Mouse (Mus musculus): ENCODE results near the gene Golm1.
A peak's percentile ranks its signal among the peaks of the same experiment; 100 is the strongest.
"Not testable (repeated sequence)": the region's sequence is repeated elsewhere in the genome, so short reads cannot be mapped to it uniquely, and the experiment has no call there.

Gene Golm1

GRCm38 (mm10) chr13:59675151-59676011 lies at the start of gene Golm1:
TSS of gene Golm1 (minus strand) at chr13:59675811.
- peak; percentile 41 for DNase-seq (ENCODE audit: low read depth)

GRCm38 (mm10) chr13:59722089-59722488 lies 46.5 kb upstream of the Golm1 start:
- DNase-seq (ENCODE audit: low read depth) = not testable (repeated sequence)

- DNase-seq (ENCODE audit: low read depth) = no peak
These were observed 43.9 kb upstream of the Golm1 start for GRCm38 (mm10) chr13:59719475-59719874.

- DNase-seq (ENCODE audit: low read depth) = peak; percentile 49
These were observed 43.3 kb upstream of the Golm1 start for GRCm38 (mm10) chr13:59718857-59719440.

- peak; percentile 34 for DNase-seq (ENCODE audit: low read depth)
These were observed 38.1 kb upstream of the Golm1 start for GRCm38 (mm10) chr13:59713710-59714109.

- not testable (repeated sequence) for DNase-seq (ENCODE audit: low read depth)
These were observed 36.4 kb upstream of the Golm1 start, which contains the start of gene Spata31d1b for GRCm38 (mm10) chr13:59711984-59712383. TSS of gene Spata31d1b (plus strand) at chr13:59712284.

GRCm38 (mm10) chr13:59710230-59710629 lies 34.6 kb upstream of the Golm1 start, which contains the start of gene Spata31d1a:
TSS of gene Spata31d1a (minus strand) at chr13:59710330.
- DNase-seq (ENCODE audit: low read depth) = no peak

GRCm38 (mm10) chr13:59704562-59704961 lies 29.0 kb upstream of the Golm1 start:
- DNase-seq (ENCODE audit: low read depth) = peak; percentile 84

GRCm38 (mm10) chr13:59703514-59703913 lies 27.9 kb upstream of the Golm1 start:
- no peak for DNase-seq (ENCODE audit: low read depth)

GRCm38 (mm10) chr13:59700137-59700536 lies 24.5 kb upstream of the Golm1 start:
- DNase-seq (ENCODE audit: low read depth) = not testable (repeated sequence)

GRCm38 (mm10) chr13:59699131-59699530 lies 23.5 kb upstream of the Golm1 start:
- no peak for DNase-seq (ENCODE audit: low read depth)

GRCm38 (mm10) chr13:59695781-59696180 lies 20.2 kb upstream of the Golm1 start:
- peak; percentile 71 for DNase-seq (ENCODE audit: low read depth)

GRCm38 (mm10) chr13:59694008-59694407 lies 18.4 kb upstream of the Golm1 start, which contains the start of gene 4921517D22Rik:
TSS of gene 4921517D22Rik (minus strand) at chr13:59694108.
- DNase-seq (ENCODE audit: low read depth) = no peak

- DNase-seq (ENCODE audit: low read depth) = no peak
These were observed 15.9 kb upstream of the Golm1 start for GRCm38 (mm10) chr13:59691478-59691877.

- no peak for DNase-seq (ENCODE audit: low read depth)
These were observed 15.0 kb upstream of the Golm1 start for GRCm38 (mm10) chr13:59690576-59690975.

GRCm38 (mm10) chr13:59689843-59690242 lies 14.2 kb upstream of the Golm1 start:
- no peak for DNase-seq (ENCODE audit: low read depth)

- DNase-seq (ENCODE audit: low read depth) = no peak
These were observed 13.7 kb upstream of the Golm1 start for GRCm38 (mm10) chr13:59689313-59689712.

GRCm38 (mm10) chr13:59688338-59688770 lies 12.7 kb upstream of the Golm1 start:
- no peak for DNase-seq (ENCODE audit: low read depth)

- DNase-seq (ENCODE audit: low read depth) = no peak
These were observed 9.6 kb upstream of the Golm1 start for GRCm38 (mm10) chr13:59685236-59685635.

- peak; percentile 41 for DNase-seq (ENCODE audit: low read depth)
These were observed 7.0 kb upstream of the Golm1 start for GRCm38 (mm10) chr13:59682629-59683028.

- no peak for DNase-seq (ENCODE audit: low read depth)
These were observed 4.3 kb upstream of the Golm1 start for GRCm38 (mm10) chr13:59679908-59680307.

- DNase-seq (ENCODE audit: low read depth) = no peak
These were observed 3.7 kb upstream of the Golm1 start for GRCm38 (mm10) chr13:59679306-59679705.
